Mouse (Mus musculus) limb, embryonic 14.5 days (tissue): ENCODE data around the gene Elovl7. TPM values are rescaled to one million over a fixed set of nuclear protein-coding genes. Genes with fewer than 3 reads are reported as not detected.

Experiments used
- ATAC-seq: fragments of 200-750 bp; cut with Nextera tagmentation; 2 replicates; pipeline ENCODE4 v1.8.0; 2017; ENCODE audit warnings: low read depth, moderate number of reproducible peaks, moderate TSS enrichment; ENCODE audit not compliant: low FRiP score
- DNase-seq: peaks from one replicate; pipeline ENCODE4 v3.0.0-alpha.2; 2015; ENCODE audit warnings: low spot score
- H3K27ac ChIP-seq: fragments of 300-500 bp; sonication (generic); replicated peaks from 2 replicates; pipeline ENCODE4 v1.5.1; 2014; ENCODE audit warnings: low read depth, mild to moderate bottlenecking, low read length, moderate library complexity, mixed read lengths
- H3K27me3 ChIP-seq: fragments of 300-500 bp; sonication (generic); 2 replicates; pipeline ENCODE4 v1.6.1; 2014; ENCODE audit warnings: low read length, mixed read lengths; ENCODE audit not compliant: control insufficient read depth, insufficient read depth
- H3K36me3 ChIP-seq: fragments of 300-500 bp; sonication (generic); 2 replicates; pipeline ENCODE4 v1.6.1; 2014; ENCODE audit warnings: mild to moderate bottlenecking, low read length, moderate library complexity, mixed read lengths; ENCODE audit not compliant: control insufficient read depth, insufficient read depth
- H3K4me1 ChIP-seq: fragments of 300-500 bp; sonication (generic); 2 replicates; pipeline ENCODE4 v1.6.1; 2014; ENCODE audit warnings: antibody characterized with exemption, low read length, mixed read lengths; ENCODE audit not compliant: control insufficient read depth, insufficient read depth
- H3K4me2 ChIP-seq: fragments of 300-500 bp; sonication (generic); replicated peaks from 2 replicates; pipeline ENCODE4 v1.6.1; 2014; ENCODE audit warnings: low read depth, mild to moderate bottlenecking, low read length, moderate library complexity; ENCODE audit not compliant: severe bottlenecking
- H3K4me3 ChIP-seq: fragments of 300-500 bp; sonication (generic); replicated peaks from 2 replicates; pipeline ENCODE4 v1.5.1; 2014; ENCODE audit warnings: low read length
- H3K9ac ChIP-seq: fragments of 300-500 bp; sonication (generic); 2 replicates; pipeline ENCODE4 v1.6.1; 2014; ENCODE audit warnings: mild to moderate bottlenecking, low read depth, low read length, moderate library complexity; ENCODE audit not compliant: severe bottlenecking
- H3K9me3 ChIP-seq: fragments of 300-500 bp; sonication (generic); 2 replicates; pipeline ENCODE4 v1.6.1; 2016; ENCODE audit warnings: low read length; ENCODE audit not compliant: control insufficient read depth
- POLR2A ChIP-seq: fragments of 200-500 bp; IDR thresholded peaks from 2 replicates; pipeline ENCODE4 v1.8.0; 2012; ENCODE audit warnings: inconsistent platforms, mild to moderate bottlenecking, moderate library complexity, borderline replicate concordance; ENCODE audit not compliant: insufficient read depth, insufficient read length; ENCODE audit errors: extremely low read depth
- WGBS: fragments of 180-500 bp; shearing (Covaris S2); extraction: QIAGEN DNeasy Blood & Tissue Kit; methylation state at CpG from one replicate; pipeline ENCODE4 v1.1.7; 2014; 5-methylcytosine and 5-hydroxymethylcytosine counted together
- polyA plus RNA-seq, 2 experiments: library from polyadenylated mRNA; depleted of rRNA in 1 of 2; stranded (reverse) in 1 of 2; unstranded in 1 of 2; fragments of >200 nt; fragmentation: Nextera tagmentation in 1 of 2; extraction: Ambion mirVana in 1 of 2; gene quantifications; 2 replicates each; pipeline versions ENCODE4 v1.2.1 to v1.2.3; 2012 to 2014

The Elovl7 gene
- polyA plus RNA-seq, 2 experiments, result 1.4 to 4.8 TPM

DNA sequence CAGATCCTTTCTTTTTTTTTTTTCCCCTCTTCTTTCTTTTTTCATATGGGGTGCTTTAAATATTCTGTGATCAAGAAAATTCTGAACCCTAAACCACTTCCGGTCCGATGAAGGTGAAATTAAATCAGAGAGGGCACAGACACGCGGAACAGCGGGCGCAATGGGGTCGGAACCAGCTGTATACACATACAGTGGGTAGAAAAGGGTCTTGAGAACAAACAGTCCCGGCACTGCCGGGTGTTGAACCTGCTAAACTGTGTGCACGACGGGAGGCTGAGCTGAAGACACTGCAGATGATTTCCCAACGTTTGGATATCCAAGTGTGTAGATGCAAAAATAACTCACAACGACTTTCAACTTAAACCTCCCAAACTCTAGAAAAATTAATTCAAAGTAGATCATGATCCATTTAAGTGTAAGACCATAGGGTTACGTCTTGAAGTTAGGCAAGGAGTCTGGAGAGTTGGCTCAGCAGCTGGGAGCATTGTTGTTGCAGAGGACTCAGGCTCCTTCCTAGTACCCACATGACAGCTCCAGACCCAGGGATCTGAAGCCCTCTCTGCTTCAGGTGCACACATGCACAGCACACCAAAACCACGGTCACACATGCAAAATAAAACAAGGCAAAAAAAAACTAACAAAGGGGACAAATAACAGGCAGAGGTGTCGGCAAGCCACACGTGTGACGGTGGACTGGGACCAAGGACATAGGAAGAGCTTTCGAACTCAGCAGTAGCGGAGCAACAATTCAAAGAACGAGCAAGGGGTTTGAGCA lies 114.4 kb downstream of the Elovl7 start:
- Histone ChIP-seq H3K4me1 (no peaks in the 10 kb centered on the region), H3K36me3 (peaks cover 19% of the 10 kb centered on the region; the same call in 1 of the 2 replicates), H3K9ac (no peak overlapping the region), H3K4me3 (no peak overlapping the region), H3K4me2 (no peak overlapping the region), H3K9me3 (no peaks in the 10 kb centered on the region), H3K27ac (no peak overlapping the region), H3K27me3 (no peaks in the 10 kb centered on the region)
- 90% methylated on average over 21 of the region's 21 CpGs for WGBS
- TF ChIP-seq POLR2A, result no peak
- DNase-seq (no peak), ATAC-seq (no peak)

DNA sequence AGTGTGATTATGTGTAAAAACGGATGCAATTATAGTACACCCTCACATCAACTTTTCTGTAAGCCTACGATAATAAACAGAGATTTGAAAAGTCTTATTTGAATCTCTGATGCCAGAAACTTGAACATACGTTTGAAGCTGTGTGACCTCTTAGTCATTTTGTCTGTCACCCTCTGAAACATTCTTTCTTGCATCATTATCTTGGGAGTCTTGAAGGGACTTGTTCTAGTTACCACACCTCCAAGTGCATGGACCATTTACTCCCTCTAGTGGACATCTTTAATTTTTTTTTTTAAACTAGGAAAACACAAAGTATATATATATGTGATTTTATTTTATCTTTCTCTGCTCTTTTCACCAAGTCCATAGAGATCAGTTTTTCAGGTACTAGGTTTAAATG lies 115.5 kb downstream of the Elovl7 start:
- DNase-seq, result peak; percentile 59
- H3K4me3 ChIP-seq, result no peak overlapping the region
- TF ChIP-seq POLR2A, result no peak
- H3K4me1 ChIP-seq, result no peaks in the 10 kb centered on the region
- H3K4me2 ChIP-seq, result no peak overlapping the region
- ATAC-seq, result no peak
- no peak overlapping the region for H3K27ac ChIP-seq
- H3K9ac ChIP-seq, result no peak overlapping the region
- H3K36me3 ChIP-seq, result peaks cover 11% of the 10 kb centered on the region; the same call in 1 of the 2 replicates
- 64% methylated on average over 3 of the region's 3 CpGs for WGBS
- no peaks in the 10 kb centered on the region for H3K27me3 ChIP-seq
- no peaks in the 10 kb centered on the region for H3K9me3 ChIP-seq

Other genes with a start within 250 kb of the Elovl7 start
- gene Smim15, start 170.0 kb upstream of the Elovl7 start, polyA plus RNA-seq (2012; rRNA removed), result 32.5 and 48.1 TPM in 2 replicates
- 49.3 and 50.3 TPM in 2 replicates for gene Smim15, start 170.0 kb upstream of the Elovl7 start, polyA plus RNA-seq (2014; fragmentation: Nextera tagmentation; extraction: Ambion mirVana)
- 20.2 and 46.1 TPM in 2 replicates for gene Ndufaf2, start 55.8 kb upstream of the Elovl7 start, polyA plus RNA-seq (2012; rRNA removed)
- gene Ndufaf2, start 55.8 kb upstream of the Elovl7 start, polyA plus RNA-seq (2014; fragmentation: Nextera tagmentation; extraction: Ambion mirVana), result 63.9 and 67.6 TPM in 2 replicates
- gene Ercc8, start 55.7 kb upstream of the Elovl7 start, polyA plus RNA-seq (2012; rRNA removed), result 16.1 and 17.3 TPM in 2 replicates
- gene Ercc8, start 55.7 kb upstream of the Elovl7 start, polyA plus RNA-seq (2014; fragmentation: Nextera tagmentation; extraction: Ambion mirVana), result 20.1 and 24.2 TPM in 2 replicates
- gene Depdc1b, start 101.9 kb downstream of the Elovl7 start, polyA plus RNA-seq (2012; rRNA removed), result 6.0 and 6.4 TPM in 2 replicates
- gene Depdc1b, start 101.9 kb downstream of the Elovl7 start, polyA plus RNA-seq (2014; fragmentation: Nextera tagmentation; extraction: Ambion mirVana), result 6.1 and 7.1 TPM in 2 replicates
- 11.7 and 13.0 TPM in 2 replicates for gene Pde4d, start 235.5 kb downstream of the Elovl7 start, polyA plus RNA-seq (2012; rRNA removed)
- gene Pde4d, start 235.5 kb downstream of the Elovl7 start, polyA plus RNA-seq (2014; fragmentation: Nextera tagmentation; extraction: Ambion mirVana), result 14.6 and 17.3 TPM in 2 replicates